Mouse (Mus musculus) testis, adult 2 months (tissue): ENCODE measurements around the gene Kif1b. TPM values are rescaled to one million over a fixed set of nuclear protein-coding genes. Genes with fewer than 3 reads are reported as not detected.
A peak's percentile ranks its signal among the peaks of the same experiment; 100 is the strongest.
"Not testable (repeated sequence)": the region's sequence is repeated elsewhere in the genome, so short reads cannot be mapped to it uniquely, and the experiment has no call there.

Source experiments
- H3K27ac ChIP-seq: fragments of 200-500 bp; 2 replicates; pipeline ENCODE4 v1.5.1; 2012; ENCODE audit warnings: low read depth, low read length; ENCODE audit not compliant: control insufficient read depth, insufficient read depth
- H3K27me3 ChIP-seq: fragments of 200-500 bp; 2 replicates; pipeline ENCODE4 v1.6.1; 2012; ENCODE audit warnings: mild to moderate bottlenecking, low read length, moderate library complexity; ENCODE audit not compliant: control insufficient read depth, insufficient read depth
- H3K36me3 ChIP-seq: fragments of 200-500 bp; 2 replicates; pipeline ENCODE4 v1.6.1; 2012; ENCODE audit warnings: mild to moderate bottlenecking, low read length; ENCODE audit not compliant: control insufficient read depth, insufficient read depth
- H3K4me1 ChIP-seq: fragments of 200-500 bp; 2 replicates; pipeline ENCODE4 v1.6.1; 2012; ENCODE audit warnings: low read length; ENCODE audit not compliant: control insufficient read depth, insufficient read depth
- H3K4me3 ChIP-seq: fragments of 200-500 bp; 2 replicates; pipeline ENCODE4 v1.5.1; 2012; ENCODE audit warnings: low read depth, mild to moderate bottlenecking, low read length, moderate library complexity, mixed read lengths; ENCODE audit not compliant: control insufficient read depth
- CTCF ChIP-seq: fragments of 200-500 bp; IDR thresholded peaks from 2 replicates; pipeline ENCODE4 v1.5.1; 2012; ENCODE audit warnings: low read depth, mild to moderate bottlenecking, inconsistent platforms, low read length, moderate library complexity; ENCODE audit not compliant: control insufficient read depth, insufficient read depth, insufficient replicate concordance
- POLR2A ChIP-seq: fragments of 200-500 bp; IDR thresholded peaks from 2 replicates; pipeline ENCODE4 v1.6.1; 2012; ENCODE audit warnings: low read depth, mild to moderate bottlenecking, inconsistent platforms, low read length, moderate library complexity; ENCODE audit not compliant: control insufficient read depth
- polyA plus RNA-seq: library from polyadenylated mRNA; depleted of rRNA; stranded (reverse); fragments of >200 nt; gene quantifications from 2 replicates; pipeline ENCODE4 v1.2.3, GENCODE M21; 2012

The Kif1b gene
- polyA plus RNA-seq, 1 experiment = 25.9 TPM

DNA sequence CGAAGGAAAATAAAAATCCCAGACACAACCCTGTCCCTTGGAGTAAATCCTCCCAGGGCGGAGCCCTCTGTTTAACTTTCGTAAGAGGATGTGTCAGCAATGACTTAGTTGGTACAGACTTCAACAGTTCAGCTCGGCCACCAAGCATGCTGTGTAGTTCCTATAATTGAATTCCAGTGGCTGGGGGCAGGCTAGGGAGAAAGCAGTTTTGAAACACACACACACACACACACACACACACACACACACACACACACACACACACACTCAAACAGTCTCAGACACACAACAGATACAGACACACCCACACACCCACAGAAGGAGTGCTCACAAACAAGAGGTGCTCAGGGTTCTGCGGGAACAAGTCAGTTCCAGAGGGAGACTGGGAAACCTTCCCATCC is 135.9 kb downstream of the Kif1b start:
- no peak overlapping the region for H3K4me3 ChIP-seq
- H3K4me1 ChIP-seq = peaks cover 5% of the 10 kb centered on the region
- H3K36me3 ChIP-seq = no peaks in the 10 kb centered on the region
- TF ChIP-seq POLR2A = no peak
- no peak for TF ChIP-seq CTCF
- H3K27ac ChIP-seq = no peak overlapping the region
- H3K27me3 ChIP-seq = no peaks in the 10 kb centered on the region

DNA sequence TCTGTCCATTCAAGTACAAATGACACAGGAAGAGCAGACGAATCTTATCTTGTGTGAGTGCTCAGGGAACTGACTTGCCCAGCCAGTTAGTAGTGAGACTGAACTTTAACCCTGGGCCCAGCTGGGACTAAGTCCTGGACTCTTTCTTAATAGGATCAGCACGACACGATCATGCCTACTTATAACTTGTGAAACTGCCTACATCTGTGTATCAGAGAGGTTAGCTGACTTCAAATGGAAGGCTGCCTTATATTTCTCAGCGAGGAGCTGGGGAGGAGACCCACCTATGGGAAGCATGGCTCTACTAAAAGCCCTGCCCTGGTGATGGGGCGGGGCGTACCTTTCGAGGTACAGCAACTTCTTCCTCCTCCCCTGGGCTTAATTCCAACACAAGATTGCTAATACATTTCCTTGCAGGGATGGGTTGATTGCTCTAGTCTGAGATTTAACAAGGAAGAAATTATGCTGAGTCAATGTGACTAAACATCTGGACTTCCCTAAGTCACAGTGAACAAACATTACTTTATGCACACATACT is 137.0 kb downstream of the Kif1b start:
- TF ChIP-seq POLR2A (no peak), CTCF (no peak)
- H3K4me1 ChIP-seq = peaks cover 5% of the 10 kb centered on the region
- no peaks in the 10 kb centered on the region for H3K36me3 ChIP-seq
- no peaks in the 10 kb centered on the region for H3K27me3 ChIP-seq
- H3K4me3 ChIP-seq = no peak overlapping the region
- H3K27ac ChIP-seq = no peak overlapping the region

- not testable (repeated sequence) for H3K4me3 ChIP-seq, H3K27ac ChIP-seq, H3K4me1 ChIP-seq, H3K36me3 ChIP-seq, H3K27me3 ChIP-seq
These were observed 137.6 kb downstream of the Kif1b start for GRCm38 (mm10) chr4:149169926-149170325.

- no peak for TF ChIP-seq POLR2A
- no peak for TF ChIP-seq CTCF
- Histone ChIP-seq H3K4me1 (peaks cover 5% of the 10 kb centered on the region), H3K27ac (no peak overlapping the region), H3K4me3 (no peak overlapping the region), H3K36me3 (no peaks in the 10 kb centered on the region), H3K27me3 (no peaks in the 10 kb centered on the region)
These were observed 139.5 kb downstream of the Kif1b start for GRCm38 (mm10) chr4:149168016-149168415.

DNA sequence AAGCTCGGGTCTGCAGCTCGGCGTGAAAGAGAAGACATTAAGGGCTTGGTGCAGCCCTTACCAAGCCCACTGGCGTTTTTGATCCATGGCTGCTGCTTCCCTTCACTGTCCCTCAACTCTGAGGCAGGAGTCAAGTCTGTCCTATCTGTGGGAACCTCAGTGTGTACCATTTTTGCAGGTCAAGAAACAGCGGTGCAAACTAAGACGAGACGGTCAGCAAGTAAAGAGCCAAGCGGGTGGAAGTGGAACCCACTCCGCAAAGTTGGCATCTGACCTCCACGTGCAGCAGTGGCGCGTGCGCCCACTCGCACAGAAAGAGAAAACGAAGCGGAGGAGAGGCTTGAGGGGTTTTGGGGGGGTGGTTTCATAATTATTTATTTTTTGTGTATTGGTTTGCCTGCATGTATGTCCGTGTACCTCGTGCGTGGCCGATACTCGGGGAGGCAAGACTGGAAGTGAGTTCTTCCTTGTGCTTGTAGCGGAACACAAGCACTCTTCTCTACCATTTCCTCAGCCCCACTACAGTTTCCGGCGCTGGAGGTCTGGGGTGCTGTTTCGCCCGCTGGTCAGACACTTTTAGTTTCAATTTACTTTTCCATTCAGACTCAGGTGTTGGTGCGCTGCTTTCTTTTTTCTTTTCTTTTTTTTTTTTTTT is 140.4 kb downstream of the Kif1b start:
- no peaks in the 10 kb centered on the region for H3K36me3 ChIP-seq
- peaks cover 5% of the 10 kb centered on the region for H3K4me1 ChIP-seq
- peak overlapping the region; percentile 77 for H3K27ac ChIP-seq
- no peaks in the 10 kb centered on the region for H3K27me3 ChIP-seq
- TF ChIP-seq CTCF (no peak), POLR2A (no peak; the same call in 1 of the 2 replicates)
- peak overlapping the region; percentile 91 for H3K4me3 ChIP-seq

GRCm38 (mm10) chr4:149166215-149166946 is 141.1 kb downstream of the Kif1b start, which contains the start of gene Pgd:
Gene Pgd, minus strand, starts transcription at chr4:149166771.
- TF ChIP-seq POLR2A (peak; percentile 97), CTCF (no peak)
- H3K27me3 ChIP-seq = no peaks in the 10 kb centered on the region
- H3K27ac ChIP-seq = peak within 1 kb of the TSS; percentile 80
- no peaks in the 10 kb centered on the region for H3K36me3 ChIP-seq
- H3K4me3 ChIP-seq = peak within 1 kb of the TSS; percentile 91
- peaks cover 5% of the 10 kb centered on the region for H3K4me1 ChIP-seq

GRCm38 (mm10) chr4:149164150-149164549 is 143.3 kb downstream of the Kif1b start:
- H3K27me3 ChIP-seq = no peaks in the 10 kb centered on the region
- TF ChIP-seq CTCF (no peak), POLR2A (no peak)
- H3K4me1 ChIP-seq = peaks cover 5% of the 10 kb centered on the region
- no peaks in the 10 kb centered on the region for H3K36me3 ChIP-seq
- H3K27ac ChIP-seq = no peak overlapping the region
- H3K4me3 ChIP-seq = no peak overlapping the region
